Mouse (Mus musculus) olfactory bulb, adult 2 months (tissue): ENCODE measurements around the gene Bahd1.

Experiments
- CTCF ChIP-seq: fragments of 200-500 bp; IDR thresholded peaks from 2 replicates; pipeline ENCODE4 v1.5.1; 2012; ENCODE audit warnings: low read depth, mild to moderate bottlenecking, low read length, moderate library complexity; ENCODE audit not compliant: insufficient read depth
- POLR2A ChIP-seq: fragments of 200-500 bp; IDR thresholded peaks from 2 replicates; pipeline ENCODE4 v1.6.1; 2012; ENCODE audit warnings: mild to moderate bottlenecking, low read depth, low read length, moderate library complexity; ENCODE audit not compliant: insufficient read depth

GRCm38 (mm10) chr2:118851756-118852155 lies 48.4 kb upstream of the Bahd1 start:
- no peak for TF ChIP-seq POLR2A
- TF ChIP-seq CTCF, result no peak
